Mouse (Mus musculus) layer of hippocampus, adult 8-10 months (tissue): ENCODE data around the gene Umad1. TPM values are rescaled to one million over a fixed set of nuclear protein-coding genes. Genes with fewer than 3 reads are reported as not detected.
A peak's percentile ranks its signal among the peaks of the same experiment; 100 is the strongest.

Source experiments
- DNase-seq, 2 experiments: peaks; one replicate each; pipeline ENCODE4 v3.0.0; 2022; ENCODE audit warnings: low spot score in 2 of 2
- total RNA-seq, 4 experiments: library from RNA; stranded (reverse); gene quantifications; 2 replicates each; pipeline ENCODE4 v1.2.4; 2022

The Umad1 gene
- total RNA-seq, 4 experiments from 2014 or later: 33.2 to 40.9 (median 37.7) TPM

- DNase-seq: no peak
Observed at GRCm38 (mm10) chr6:8415823-8416222, 156.7 kb downstream of the Umad1 start.

GRCm38 (mm10) chr6:8416802-8417569, 157.9 kb downstream of the Umad1 start:
- no peak for DNase-seq

DNA sequence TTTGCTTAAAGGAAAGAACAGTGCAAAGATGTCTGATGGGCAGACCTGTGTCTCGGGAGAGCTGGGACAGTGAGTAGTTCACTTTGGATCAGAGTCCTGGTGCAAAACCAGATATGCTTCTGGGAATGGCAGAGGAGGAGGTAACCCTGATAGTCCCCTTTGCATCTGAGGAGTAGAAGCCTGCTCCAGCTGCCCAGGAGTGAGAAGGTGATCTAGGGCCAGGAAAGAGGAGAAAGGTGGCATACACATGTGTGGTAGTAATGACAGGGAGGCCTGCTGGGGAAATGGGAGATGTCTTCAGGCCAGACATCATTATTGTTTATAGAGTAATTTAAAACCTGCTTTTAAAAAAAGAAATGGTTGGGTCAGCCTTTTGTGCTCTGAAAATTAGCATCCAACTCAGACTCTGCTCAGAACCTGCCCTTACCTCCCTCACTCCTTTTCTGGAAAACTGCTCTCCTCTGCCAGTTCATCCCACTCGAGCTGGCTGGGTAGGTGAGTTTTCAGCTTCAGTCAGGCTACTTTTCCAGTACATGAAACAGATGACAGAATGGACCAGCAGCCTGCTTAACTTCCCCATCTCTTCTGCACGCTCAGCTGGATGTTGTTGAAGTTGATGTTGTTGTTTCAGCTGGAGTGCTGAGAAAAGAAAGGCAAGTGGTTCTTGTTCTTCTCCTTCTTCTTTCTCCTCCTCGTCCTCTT, 160.5 kb downstream of the Umad1 start:
- DNase-seq: no peak

DNA sequence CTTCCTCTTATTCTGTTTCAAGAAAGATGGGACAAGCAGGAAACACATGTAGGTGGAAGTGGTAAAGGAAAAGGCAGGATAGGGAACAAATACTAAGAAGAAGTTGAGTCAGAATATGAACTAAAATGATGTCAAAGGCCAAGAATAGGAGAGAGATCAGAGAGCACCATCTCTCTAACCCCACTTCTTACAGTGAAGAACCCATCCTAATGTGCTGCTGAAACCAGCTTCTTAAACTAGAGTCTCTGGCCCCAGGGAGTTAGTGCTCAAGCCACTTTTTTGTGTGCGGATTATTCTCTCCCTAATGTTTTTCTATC, 161.1 kb downstream of the Umad1 start:
- no peak for DNase-seq

DNA sequence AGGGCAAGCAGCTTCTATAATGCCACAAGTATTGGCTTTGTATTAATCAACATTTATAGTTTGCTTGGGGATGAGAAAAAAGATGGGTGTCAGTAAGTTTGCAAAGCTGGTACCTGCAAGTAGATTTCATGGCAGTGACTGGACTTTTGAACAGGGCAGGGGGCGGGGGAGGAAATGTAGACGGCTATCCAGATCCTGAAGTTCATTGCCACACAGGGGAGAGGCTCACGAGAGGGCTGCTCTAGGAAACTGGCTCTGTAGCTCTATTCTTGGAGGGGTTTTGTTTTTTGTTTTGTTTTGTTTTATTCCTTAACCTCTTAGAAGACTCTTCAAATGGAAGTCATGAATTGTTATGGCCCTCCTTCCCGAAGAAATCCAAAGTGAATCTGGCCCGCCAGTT, 162.3 kb downstream of the Umad1 start:
- no peak for DNase-seq

DNA sequence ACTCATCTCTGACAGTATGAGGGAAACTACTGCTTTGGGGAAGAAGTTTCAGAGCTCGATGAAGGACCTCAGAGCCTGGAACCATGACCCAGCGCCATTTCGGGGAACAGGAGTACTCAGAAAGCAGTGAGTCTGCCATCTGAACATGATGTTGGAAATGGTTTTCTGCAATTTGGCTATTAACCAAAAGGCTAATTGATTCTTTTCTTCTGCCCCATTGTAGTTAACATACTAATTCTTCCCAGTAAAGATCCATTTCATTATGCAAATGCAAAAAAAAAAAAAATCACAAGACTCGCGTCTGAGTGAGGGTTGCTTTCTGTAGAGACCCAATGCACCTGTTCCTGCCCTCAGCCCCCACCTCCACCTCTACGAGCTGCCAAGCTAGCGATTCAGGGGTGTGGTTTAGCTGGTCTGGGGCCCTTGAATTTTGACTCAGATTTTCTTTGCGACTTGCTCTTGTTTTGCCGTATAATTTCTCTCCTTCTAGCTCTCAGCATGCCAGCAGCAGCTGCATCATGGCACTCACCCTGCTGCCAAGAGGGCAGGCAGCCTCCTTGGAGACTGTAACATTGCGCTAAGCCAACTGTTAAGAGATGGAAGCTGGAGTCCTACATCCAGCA, 163.0 kb downstream of the Umad1 start:
- no peak for DNase-seq

DNA sequence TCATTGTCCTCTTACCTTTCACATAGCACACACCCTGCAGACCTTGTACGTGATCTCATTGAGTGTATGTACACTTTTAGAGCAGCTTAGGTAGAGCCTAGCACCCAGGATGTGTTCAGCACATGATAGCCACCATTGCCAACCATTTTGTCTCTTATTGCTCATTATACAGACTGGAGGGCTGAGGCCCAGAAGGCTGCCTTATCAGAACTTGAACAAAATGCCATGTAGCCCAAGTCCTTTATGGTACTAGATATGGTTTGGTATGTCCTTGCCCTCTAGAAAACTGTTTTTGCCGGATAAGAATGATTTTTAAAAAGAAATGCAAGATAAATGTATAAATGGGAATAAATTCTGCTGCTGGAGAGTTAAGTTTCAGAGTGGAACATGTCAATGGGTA, 164.1 kb downstream of the Umad1 start:
- no peak for DNase-seq

GRCm38 (mm10) chr6:8427692-8428091, 168.6 kb downstream of the Umad1 start:
- DNase-seq: no peak

DNA sequence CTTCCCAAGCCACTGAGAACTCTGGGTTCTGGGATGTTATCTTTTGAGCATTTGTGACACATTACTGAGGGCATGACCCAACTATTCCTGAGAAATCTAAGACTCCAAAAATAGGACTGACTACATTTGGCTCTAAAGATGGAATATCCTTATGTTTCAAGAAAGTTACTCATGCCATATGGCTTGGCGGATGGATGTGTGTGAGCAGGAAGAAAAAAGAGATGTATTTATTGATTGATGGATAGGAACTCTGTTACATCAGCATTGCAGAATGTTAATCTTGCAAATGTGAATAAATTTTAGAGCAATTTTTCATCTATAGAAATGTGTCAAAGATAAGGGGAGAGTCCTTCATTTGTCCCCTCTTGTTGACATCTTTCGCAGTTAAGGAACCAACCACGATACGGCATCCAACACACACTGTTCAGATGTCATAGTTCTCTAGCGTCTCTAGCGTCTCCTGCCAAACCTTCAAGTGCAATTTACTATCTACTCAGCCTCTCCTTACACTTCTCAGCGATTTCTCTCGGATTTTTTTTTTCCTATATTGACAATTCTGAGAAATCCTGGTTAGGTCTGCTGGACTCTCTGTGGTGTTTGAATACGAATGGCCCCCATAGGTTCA, 171.6 kb downstream of the Umad1 start:
- no peak for DNase-seq

DNA sequence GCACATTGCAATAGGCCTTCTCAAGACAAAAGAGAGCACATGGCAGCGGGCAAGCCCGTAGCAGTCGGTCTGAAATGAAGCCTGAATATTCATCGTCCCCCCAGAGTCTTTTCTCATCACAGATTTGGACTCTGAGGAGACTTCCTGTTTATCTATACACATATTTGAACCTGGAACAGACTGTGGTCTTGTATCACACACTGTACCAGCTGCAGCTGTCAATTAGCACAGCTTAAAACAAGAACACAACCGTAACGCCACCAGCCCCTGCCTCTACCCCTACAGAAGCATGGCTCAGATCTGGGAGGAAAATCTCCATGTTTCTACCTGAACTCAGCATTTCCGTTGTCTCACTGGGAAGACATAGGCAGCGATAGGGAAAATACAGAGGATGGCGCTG, 174.1 kb downstream of the Umad1 start:
- no peak for DNase-seq

- no peak for DNase-seq
Observed at GRCm38 (mm10) chr6:8437937-8438336, 178.8 kb downstream of the Umad1 start.

GRCm38 (mm10) chr6:8441814-8442213, 182.7 kb downstream of the Umad1 start:
- DNase-seq: no peak

- peak; percentile 42 to 57 for DNase-seq
Observed at GRCm38 (mm10) chr6:8446786-8447185, 187.7 kb downstream of the Umad1 start.

- no peak for DNase-seq
Observed at GRCm38 (mm10) chr6:8455599-8455998, 196.5 kb downstream of the Umad1 start.

GRCm38 (mm10) chr6:8458596-8458995, 199.5 kb downstream of the Umad1 start:
- DNase-seq: no peak

DNA sequence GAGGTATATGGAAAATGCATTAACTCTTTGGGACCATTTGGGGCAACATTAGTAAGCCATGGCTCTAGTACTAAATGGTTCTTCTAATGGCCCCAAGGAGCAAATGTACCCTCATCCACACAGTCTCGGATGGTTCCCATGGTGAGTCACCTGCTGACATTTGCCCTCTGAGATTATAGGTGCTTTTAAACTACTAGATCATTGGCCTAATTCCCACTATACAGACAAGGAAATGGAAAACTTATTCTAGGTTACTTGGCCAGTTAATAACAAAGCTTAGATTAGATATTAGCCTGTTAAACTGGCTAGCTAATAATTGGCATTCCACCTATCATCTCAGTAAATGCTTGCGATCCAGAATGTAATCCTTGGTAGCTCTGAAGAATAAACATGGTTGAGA, 203.4 kb downstream of the Umad1 start:
- no peak for DNase-seq

DNA sequence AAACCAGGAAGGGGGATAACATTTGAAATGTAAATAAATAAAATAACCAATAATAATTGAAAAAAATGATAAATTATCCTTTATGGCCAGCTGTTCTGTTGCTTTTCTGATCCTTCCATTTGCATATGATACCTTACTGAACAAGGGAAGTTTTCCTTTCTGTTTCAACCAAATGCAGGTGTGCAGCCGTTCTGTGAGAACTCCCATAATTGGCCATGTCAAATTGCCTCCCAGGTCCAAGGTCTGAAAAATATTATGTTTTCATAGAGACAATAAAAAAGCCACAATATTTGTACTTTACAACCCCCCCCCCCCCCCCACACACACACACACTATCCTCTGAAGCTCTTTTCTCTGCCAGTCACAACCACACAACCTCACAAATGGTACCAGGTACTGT, 206.3 kb downstream of the Umad1 start:
- no peak for DNase-seq

DNA sequence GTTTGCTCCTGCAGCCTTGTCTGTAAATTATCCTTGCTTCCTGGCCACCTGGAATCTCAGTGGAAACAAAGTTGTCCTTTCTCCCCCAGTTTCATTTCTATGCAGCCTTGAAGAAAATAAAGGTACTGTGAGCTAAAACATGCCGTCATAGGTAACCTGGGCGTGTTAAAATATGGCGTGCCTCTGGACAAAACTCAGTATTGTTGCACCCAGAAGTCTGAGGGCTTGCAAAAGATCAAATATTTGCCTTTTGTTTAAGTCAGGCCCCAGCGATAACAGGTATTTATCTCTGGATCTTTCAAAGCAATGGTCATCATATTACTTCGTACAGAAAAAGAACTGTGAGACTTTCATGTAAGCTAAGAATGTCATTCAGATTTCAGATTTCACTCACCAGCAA, 206.9 kb downstream of the Umad1 start:
- no peak for DNase-seq

DNA sequence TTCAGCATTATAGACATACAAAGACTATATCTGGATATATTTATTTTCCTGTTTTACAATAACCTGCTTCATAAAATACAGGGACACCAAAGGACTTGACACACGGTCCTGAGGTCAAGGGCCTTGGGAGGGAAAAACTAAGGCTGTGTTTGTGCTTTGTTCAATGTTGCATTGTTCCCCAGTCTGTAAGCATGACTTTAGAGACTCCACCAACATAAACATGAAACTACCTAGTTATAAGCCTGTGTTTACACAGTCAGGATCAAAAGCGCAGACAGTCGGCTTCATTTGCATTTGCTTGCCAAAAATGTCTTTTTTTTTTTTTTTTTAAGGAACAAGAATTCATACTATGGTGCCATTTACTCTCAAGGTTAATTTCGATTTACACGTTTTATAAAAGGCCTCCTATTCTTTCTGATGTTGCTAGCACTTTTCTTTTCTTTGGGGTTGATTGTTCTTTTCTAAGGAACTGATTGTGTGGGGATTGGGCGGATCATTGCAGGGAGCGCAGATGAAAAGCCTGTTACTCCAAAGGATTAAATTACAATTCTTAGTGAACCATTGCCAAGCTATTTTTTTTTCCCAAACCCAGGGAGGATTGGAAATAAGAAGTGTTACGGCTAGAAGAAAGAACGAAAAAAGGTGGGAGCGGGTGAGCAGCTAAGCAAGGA, 208.7 kb downstream of the Umad1 start:
- no peak for DNase-seq

DNA sequence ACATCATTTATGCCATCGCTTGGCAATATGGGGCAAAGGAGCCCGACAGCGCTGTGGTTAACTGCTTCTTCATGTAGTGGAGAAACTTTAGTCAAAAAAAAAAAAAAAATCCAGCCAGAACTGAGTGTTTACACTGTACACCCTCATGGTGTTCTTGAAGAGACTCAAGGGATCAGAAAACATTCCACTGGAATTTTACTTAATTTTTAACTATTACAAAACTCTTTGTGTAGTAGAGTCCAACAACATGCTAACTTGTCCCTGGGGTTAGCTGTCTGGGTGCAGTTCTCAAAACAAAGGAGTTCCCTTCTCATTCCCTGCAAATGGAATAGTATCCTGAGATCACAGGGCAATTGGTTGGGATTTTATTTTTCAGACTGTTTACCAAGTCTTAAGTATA, 210.8 kb downstream of the Umad1 start:
- DNase-seq: no peak

- DNase-seq: no peak
Observed at GRCm38 (mm10) chr6:8472125-8472524, 213.0 kb downstream of the Umad1 start.

DNA sequence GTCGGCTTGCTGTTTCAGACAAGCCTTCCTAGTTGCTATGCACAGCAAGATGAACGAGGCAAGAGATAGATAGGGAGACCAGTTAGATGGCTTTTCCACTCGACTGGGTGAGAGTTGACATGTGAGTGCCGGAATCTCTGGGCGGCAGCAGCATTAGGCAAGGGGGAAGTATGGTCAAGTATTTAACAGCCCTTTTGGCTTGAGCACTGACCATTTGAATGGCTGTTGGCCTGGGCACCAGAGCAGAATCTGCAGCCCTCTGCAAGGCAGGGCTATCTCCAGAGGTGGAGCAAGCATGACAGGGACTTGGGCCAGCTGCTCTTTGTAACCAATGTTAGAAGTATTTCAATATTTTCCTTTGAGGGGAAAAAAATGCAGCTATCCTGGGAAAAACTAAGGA, 213.8 kb downstream of the Umad1 start:
- DNase-seq: no peak
